Mouse (Mus musculus) neutrophil, adult 5-6 weeks (primary cell): ENCODE results near the gene Spcs3. TPM values are rescaled to one million over a fixed set of nuclear protein-coding genes. Genes with fewer than 3 reads are reported as not detected.

Source experiments
- ATAC-seq: fragments of 151-379, 151-347 bp; 2 replicates; pipeline ENCODE4 v1.8.0; 2017; ENCODE audit warnings: mild to moderate bottlenecking, moderate TSS enrichment; ENCODE audit not compliant: insufficient number of reproducible peaks, poor library complexity, low FRiP score, severe bottlenecking; ENCODE audit errors: extremely low read depth
- total RNA-seq: library from RNA; stranded (forward); fragments of 200-1000 nt; gene quantifications from 2 replicates; pipeline ENCODE4 v1.2.3, GENCODE M21; 2017

Gene Spcs3
- total RNA-seq, 1 experiment from 2014 or later = 35.5 TPM

DNA sequence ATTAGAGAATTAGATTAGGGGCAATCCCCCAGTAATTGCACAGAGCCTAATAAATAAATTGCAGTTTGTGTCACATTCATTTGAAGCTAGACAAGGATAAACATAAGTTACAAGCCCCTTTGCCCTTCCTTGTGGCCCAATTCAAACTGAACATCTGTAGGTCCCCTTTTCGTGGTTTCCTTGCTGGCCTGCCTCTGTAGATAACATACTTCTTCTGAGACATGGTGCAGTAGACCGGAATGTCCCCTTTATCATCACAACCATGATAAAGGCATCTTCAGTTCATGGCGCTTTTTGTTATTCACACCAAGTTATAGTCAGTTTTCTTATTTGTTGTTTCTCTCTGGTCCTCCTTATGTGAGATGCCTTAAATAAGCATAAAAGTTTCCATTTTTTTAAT, 18.0 kb downstream of the Spcs3 start:
- ATAC-seq = no peak

DNA sequence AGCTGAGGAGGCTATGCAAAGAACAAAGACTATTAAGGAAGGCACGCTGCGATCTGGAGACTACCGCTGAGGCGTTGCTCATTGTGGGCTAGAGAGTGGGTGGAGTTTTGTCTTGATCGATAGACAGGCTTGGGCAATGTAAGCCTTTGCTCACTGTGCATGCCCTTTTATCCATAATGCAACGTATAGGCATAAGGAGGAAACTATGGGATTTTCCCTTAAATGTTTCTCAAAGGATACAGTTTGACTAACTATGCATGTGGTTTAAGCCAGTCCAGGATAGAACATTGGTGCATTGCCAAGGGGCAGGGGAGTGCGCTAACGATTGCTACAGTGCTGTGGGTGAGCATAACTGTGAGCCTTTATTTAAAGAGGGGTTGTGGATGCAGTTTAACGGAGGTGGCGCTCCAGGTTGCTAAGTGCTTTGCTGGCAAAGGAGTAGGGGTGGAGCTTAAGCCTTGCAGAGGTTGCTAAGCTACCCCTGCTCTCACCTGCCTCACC, 20.5 kb downstream of the Spcs3 start:
- peak; percentile 32; the same call in 1 of the 2 replicates for ATAC-seq

DNA sequence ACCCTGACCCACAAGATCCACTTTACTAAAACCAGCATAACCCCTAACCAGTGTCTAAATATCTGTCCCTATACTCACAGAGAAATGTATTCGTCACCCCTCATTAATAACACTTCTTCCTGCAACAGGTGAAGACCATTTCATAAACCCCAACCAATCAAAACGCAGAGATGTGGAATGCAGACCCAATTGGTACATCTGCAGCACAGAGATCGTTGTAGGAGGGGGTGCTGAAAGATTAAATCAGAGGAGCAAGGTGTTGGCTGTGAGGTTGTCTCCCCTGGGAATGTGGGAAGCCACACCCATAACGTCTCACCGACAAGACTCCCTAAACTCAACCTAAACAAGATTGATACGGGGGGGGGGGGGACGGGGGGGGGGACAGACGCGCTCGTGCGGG, 21.0 kb downstream of the Spcs3 start:
- peak; percentile 28; the same call in 1 of the 2 replicates for ATAC-seq

DNA sequence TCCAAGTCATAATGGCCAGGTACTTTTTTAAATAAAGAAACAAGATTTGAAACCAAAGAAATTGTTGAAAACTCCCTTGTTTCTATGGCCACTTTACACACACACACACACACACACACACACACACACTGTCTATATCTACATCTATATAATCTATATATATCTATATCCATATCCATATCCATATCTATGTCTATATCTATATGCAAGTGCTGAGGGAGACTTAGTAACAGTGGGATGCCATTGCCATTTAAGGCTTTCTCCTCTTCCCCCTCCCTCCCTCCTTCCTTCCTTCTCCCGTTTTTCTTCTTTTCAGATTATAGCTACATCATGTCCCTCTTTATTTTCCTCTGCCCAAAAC, 21.7 kb downstream of the Spcs3 start:
- ATAC-seq = no peak

DNA sequence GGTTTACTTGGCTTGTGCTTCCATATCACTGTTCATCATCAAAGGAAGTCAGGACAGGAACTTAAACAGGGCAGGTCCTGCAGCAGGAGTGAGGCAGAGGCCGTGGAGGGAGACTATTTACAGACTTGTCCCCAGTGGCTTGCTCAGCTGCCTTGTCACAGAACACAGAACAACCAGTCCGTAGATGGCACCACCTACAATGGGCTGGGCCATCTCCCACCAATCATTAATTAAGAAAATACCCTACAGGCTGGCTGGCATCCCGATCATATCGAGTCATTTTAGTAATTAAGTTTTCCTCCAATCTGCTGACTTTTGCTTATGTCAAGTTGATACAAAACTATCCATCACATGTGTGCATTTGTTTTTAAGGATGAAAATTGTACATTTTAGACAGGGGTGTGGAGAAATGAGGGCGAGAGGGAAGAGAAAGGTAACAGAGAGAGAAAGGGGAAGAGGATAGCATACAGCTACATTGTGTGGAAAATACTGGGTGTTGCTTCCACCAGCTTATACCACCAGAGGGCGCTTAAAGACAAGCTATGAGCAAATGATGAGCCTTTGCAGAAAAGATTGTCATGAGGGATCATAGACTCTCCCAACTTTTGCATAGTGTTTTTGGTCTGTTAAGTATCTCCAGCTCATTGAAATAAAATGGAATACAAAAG, 22.2 kb downstream of the Spcs3 start:
- peak; percentile 83 for ATAC-seq

DNA sequence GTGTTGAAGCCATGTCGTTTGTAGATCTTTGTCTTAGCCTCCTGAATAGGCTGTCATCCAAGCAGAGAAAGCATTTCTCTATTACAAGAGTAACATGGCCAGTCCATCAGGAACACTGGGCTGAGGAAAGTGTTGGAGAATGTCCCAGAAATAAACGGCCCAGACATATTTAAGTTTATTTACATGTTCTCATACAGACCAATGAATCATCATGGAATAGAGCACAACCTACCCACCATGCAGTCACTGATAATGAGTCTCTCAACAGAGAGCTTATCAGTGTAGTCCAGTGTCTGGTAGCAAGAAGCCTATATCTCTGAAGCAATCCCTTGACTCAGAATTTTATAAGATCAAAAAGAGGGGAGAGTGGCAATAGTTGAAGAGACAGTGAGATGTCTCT, 24.7 kb downstream of the Spcs3 start:
- no peak for ATAC-seq

DNA sequence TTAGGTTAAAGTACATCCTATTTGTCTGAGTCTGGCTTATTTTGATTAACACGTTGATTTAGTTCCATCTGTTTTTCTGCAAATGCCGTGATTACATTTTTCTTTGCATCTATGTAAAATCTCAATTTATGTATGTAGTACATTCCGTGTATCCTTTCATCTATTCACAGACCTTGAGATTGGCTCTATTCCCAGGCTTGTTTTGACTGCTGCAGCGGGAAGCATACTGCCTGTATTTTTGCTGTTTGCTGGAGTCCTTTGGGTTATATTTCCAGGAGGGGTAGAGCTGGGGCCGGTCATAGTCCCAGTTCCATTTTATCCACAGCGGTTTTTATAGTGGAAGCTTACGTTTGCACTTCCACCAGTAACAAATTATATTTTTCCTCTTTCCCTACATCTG, 26.7 kb downstream of the Spcs3 start:
- ATAC-seq = no peak

DNA sequence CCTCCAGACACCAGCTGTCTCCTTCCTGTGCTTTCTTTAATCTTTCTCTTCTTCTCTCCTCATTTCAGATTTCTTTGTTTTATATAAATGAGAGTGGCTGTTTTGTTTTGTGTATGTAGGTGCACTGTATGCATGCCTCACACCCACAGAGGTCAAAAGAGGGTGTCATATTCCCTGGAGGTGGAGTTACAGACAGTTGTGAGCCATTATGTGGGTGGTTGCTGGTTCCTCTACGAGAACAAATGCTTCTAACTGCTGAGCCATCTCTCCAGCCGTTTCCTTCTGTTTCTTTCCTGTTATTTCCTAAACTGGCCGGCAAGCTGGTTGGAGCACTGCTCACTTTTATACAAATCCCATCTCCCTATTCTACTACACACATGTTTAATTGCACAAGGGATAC, 35.9 kb downstream of the Spcs3 start:
- no peak for ATAC-seq

DNA sequence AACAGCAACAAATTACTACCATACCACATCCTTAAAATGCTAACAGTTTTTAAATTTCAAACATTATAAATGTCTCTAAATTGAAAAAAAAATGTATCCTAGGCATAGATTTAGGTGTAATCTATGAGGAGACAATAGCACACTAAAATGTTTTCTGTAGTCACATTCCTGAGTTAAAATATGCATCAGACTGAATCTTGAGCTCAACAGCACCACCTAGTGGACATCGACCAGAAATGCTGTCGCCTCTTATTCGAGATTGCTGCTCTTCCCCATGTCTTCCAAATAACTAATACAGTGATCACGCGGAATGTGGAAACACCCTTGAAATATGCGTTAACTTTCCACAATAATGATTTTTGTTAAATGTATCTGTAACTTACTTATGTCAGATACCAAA, 36.7 kb downstream of the Spcs3 start:
- peak; percentile 72; the same call in 1 of the 2 replicates for ATAC-seq

DNA sequence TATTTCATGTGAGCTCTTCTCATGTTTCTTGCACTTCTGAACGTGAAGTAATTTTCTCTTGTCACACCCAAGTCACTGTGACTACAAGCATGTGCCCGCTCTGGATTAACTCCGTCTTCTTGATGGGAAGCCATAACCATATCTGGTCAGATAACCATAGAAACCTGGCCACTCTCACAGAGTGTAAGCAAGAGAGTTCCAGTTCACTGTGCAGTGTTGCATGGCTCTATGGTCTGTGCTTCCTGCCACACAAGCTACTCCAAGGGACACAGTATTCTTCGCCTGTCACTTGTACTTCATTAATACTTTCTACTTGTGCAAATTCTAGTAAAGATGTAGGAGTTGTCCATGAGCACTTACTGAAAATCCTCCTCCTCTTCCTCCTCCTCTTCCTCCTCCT, 37.9 kb downstream of the Spcs3 start:
- ATAC-seq = no peak

DNA sequence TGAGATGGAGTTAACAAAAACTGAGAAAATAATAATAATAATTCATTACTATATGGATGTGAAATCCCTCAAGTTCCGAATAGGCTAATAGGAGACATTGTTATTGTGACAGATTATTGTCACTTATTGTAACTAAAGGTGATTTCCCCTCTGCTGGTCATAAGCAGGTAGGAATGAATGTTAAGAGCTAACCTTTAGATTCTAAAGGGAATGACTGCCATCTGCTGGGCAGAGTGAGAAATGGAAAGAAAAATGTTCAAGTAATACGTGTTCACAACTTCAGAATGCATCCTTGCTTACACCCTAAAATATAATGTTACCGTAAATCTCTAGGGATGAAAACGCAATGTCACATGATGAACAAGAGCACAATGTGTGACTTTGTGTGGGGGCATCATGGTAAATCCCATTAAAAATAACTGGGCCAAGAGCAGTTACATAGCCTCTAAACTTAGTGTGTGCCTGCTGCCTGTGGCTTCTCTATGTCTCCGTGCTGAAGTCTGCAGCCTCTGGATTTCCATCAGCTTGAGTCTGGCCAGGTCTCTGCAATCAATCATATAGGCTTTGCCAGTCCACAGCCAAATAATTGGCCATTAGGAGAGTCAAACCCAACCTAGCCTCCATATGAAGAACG, 38.6 kb downstream of the Spcs3 start:
- ATAC-seq = peak; percentile 77

DNA sequence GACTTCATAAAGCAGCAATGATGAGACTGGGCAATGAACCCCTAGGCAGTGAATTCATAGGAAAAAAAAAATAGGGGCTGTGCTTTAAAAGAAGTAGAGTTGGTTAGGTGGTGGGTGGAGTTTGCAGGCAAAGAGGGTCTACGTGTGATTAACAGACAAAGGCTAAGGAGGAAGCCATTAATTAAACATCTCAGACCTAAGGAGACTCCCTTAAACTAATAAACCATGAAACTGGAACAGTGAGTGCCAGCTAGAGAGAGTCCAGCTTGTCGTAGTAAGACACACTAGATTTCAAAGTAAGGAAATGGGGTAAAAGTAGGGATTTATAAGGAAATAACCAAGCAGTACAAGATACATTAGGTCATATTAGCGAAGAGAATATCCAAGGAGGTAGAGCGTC, 41.4 kb downstream of the Spcs3 start:
- ATAC-seq = no peak

DNA sequence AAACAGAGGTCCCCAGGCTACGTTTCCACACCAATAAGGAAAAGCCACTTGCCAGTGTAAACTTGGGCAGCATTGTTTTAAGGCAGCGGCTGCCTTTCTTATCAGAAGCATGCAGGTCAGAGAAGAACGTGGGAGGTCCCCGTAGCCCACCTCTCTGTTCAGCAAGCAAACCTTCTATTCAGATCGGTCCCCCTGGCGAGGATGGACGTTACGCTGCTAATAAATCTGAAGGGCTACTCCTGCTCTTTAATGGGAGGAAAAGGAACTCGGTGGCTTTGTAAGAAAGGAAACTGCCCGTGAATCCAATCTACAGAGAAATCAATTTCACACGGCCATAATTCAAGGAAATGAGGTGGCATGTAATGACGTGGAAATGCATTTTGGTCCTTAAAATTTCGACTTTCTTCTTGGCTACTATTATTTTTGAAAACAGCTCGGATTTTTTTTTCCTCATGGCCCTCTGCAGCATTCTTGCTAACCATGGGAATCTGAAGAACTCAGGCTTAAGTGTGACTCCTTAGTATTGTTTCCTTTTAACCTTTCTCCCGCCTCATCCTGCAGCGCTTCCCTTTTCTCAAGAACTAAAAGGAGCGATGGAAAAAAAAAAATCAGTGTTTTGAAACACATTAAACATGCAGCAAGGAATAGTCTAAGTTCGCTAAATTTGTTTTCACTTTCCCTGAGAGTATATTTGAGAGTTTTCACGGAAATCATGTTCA, 43.1 kb downstream of the Spcs3 start:
- no peak for ATAC-seq

Other genes with a start within 250 kb of the Spcs3 start
- gene Asb5, start 418 bp downstream of the Spcs3 start, total RNA-seq = 1.2 TPM in 1 of 2 replicates, not detected in the other
- gene Spata4, start 70.8 kb upstream of the Spcs3 start, total RNA-seq = not detected in 2 replicates